Mouse (Mus musculus): ENCODE results near the gene Fat3. TPM values are rescaled to one million over a fixed set of nuclear protein-coding genes. Genes with fewer than 3 reads are reported as not detected.

Fat3 gene
- polyA plus RNA-seq (2014; fragmentation: Illumina TruSeq; extraction: RNeasy Lipid Tissue Mini Kit (QIAGEN cat#74804); ENCODE audit: low read depth, low replicate concordance), result 1.6 TPM

DNA sequence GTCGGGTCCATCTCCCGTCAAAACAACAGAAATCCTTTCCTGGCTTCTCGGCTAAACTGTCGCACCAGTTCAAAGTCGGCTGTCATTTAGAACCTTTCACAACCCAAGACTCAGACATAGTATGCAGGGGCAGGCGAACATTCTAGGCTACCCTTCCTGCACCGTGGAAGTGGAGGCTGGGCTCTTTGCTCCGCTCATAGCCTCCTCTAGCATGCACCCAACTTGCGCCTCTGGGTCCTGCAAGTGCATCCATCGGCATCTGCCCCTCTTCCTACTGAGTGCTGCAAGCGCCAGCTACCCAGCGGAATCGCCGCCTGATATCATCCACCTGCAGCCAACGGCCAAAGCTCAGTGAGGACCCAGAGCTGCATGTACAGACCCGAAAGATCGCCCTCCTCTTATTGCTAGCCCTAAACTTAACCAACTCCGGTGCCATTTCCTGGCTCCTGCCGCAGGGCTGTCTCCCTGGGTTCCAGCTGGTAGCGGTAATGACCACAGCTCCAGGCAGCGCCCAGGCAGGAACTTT, at the start of gene Fat3:
Gene Fat3, minus strand, starts transcription at position 100 of the 526 bp plus-strand sequence.

DNA sequence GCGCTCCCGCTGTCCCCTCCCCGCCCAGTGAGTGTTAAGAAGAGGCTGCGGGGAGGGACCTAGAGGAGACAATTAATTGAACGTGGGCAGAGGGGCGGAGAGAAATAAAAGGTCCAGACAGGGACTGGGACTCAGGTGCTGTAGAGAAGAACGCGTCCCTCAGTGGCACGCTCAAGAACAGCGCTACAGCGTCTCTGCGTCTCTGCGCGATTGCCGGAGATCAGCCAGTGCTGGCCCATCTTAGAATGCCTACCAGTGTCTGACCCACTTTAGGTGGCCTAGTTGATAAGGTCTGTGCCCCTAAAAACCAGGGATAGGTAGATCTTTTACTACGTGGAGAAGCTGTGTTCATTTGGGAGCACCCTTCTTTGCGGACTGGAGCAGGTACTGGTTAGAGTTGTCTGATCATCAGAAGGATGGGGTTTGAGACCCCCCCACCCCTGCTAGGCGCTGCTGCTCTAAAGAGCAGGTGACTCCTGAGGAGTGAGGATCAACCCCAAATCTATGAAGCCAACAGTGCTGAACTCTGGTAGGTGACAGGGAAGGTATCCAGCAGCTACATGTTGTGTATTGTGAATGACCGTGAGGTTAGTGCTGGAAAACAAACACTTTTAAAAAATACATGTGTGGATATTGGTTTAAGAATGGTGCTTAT, 626.5 kb downstream of the Fat3 start, which contains the start of gene Mtnr1b:
Gene Mtnr1b, minus strand, starts transcription at position 51 of the 655 bp plus-strand sequence.

Data from sigmoid colon, adult 10 weeks (tissue).